Mouse (Mus musculus): ENCODE results near the gene Msgn1.

GRCm38 (mm10) chr12:11216454-11216853, 7.7 kb upstream of the Msgn1 start:
- TF ChIP-seq POLR2A (IDR thresholded peaks at IDR 0.05; ENCODE audit: insufficient read length, low read depth) (no peak), SRF (IDR thresholded peaks at IDR 0.05; ENCODE audit: control insufficient read depth, insufficient read length, low read depth) (no peak), MAX (IDR thresholded peaks at IDR 0.05; ENCODE audit: low read depth) (no peak), TCF12 (IDR thresholded peaks at IDR 0.05; ENCODE audit: insufficient read depth, poor library complexity, severe bottlenecking) (no peak), CEBPB (IDR thresholded peaks at IDR 0.05; ENCODE audit: insufficient read depth, poor library complexity, severe bottlenecking) (no peak), POLR2AphosphoS2 (IDR thresholded peaks at IDR 0.05; ENCODE audit: insufficient read length, low read depth) (no peak), E2F4 (IDR thresholded peaks at IDR 0.05; ENCODE audit: insufficient read depth) (no peak)

Data from myocyte (in vitro differentiated cells).